Mouse (Mus musculus) liver, embryonic 15.5 days (tissue): ENCODE measurements around the gene Lix1l. TPM values are rescaled to one million over a fixed set of nuclear protein-coding genes. Genes with fewer than 3 reads are reported as not detected.

Source experiments
- polyA plus RNA-seq: library from polyadenylated mRNA; unstranded; fragments of >200 nt; fragmentation: Nextera tagmentation; extraction: Ambion mirVana; gene quantifications from 2 replicates; pipeline ENCODE4 v1.2.1, GENCODE M21; 2015

Gene Lix1l
- polyA plus RNA-seq, 1 experiment from 2014 or later, result 0.64 TPM

Other genes starting within 250 kb of the Lix1l start
- gene BC107364, start 148.8 kb upstream of the Lix1l start, polyA plus RNA-seq, result not detected in 2 replicates
- gene Hfe2, start 76.0 kb upstream of the Lix1l start, polyA plus RNA-seq, result 7.1 and 8.5 TPM in 2 replicates
- gene Txnip, start 43.2 kb upstream of the Lix1l start, polyA plus RNA-seq, result 42.8 and 46.8 TPM in 2 replicates
- gene Gm16253, start 24.2 kb upstream of the Lix1l start, polyA plus RNA-seq, result 0.17 and 0.23 TPM in 2 replicates
- gene Polr3gl, start 7.0 kb upstream of the Lix1l start, polyA plus RNA-seq, result 10.9 and 11.7 TPM in 2 replicates
- gene Ankrd34a, start 4.5 kb upstream of the Lix1l start, polyA plus RNA-seq, result 0.12 and 0.15 TPM in 2 replicates
- gene Rbm8a, start 28.8 kb downstream of the Lix1l start, polyA plus RNA-seq, result 50.9 and 51.1 TPM in 2 replicates
- gene Pex11b, start 34.2 kb downstream of the Lix1l start, polyA plus RNA-seq, result 17.3 TPM in 2 replicates
- not detected in 2 replicates for gene Gm42957, start 34.3 kb downstream of the Lix1l start, polyA plus RNA-seq
- 0.10 and 0.20 TPM in 2 replicates for gene Itga10, start 44.4 kb downstream of the Lix1l start, polyA plus RNA-seq
- 0.33 and 0.53 TPM in 2 replicates for gene Ankrd35, start 69.0 kb downstream of the Lix1l start, polyA plus RNA-seq
- gene Pias3, start 95.2 kb downstream of the Lix1l start, polyA plus RNA-seq, result 5.8 and 6.1 TPM in 2 replicates
- gene Nudt17, start 107.4 kb downstream of the Lix1l start, polyA plus RNA-seq, result 1.0 and 1.3 TPM in 2 replicates
- gene Polr3c, start 126.5 kb downstream of the Lix1l start, polyA plus RNA-seq, result 19.8 and 21.3 TPM in 2 replicates
- gene Rnf115, start 126.5 kb downstream of the Lix1l start, polyA plus RNA-seq, result 26.4 and 27.8 TPM in 2 replicates
- 21.6 and 27.2 TPM in 2 replicates for gene Pdzk1, start 228.1 kb downstream of the Lix1l start, polyA plus RNA-seq
- 0.30 and 0.31 TPM in 2 replicates for gene Cd160, start 228.2 kb downstream of the Lix1l start, polyA plus RNA-seq